Mouse (Mus musculus): ENCODE data around the gene Ppp1r9a. TPM values are rescaled to one million over a fixed set of nuclear protein-coding genes. Genes with fewer than 3 reads are reported as not detected.

The Ppp1r9a gene
- total and polyA plus RNA-seq, 3 experiments: 0.03 TPM; not detected in 2

GRCm38 (mm10) chr6:5014567-5014966, 111.8 kb downstream of the Ppp1r9a start:
- DNase-seq (ENCODE audit: low read depth, low spot score): no peak
- H3K4me3 ChIP-seq (ENCODE audit: control insufficient read depth in 1 of 2, insufficient read depth in 1 of 2, low read depth in 2 of 2, low read length in 2 of 2): no peak overlapping the region
- H3K9me3 ChIP-seq (replicated peaks; ENCODE audit: insufficient read depth, low read length): no peaks in the 10 kb centered on the region
- H3K36me3 ChIP-seq (ENCODE audit: control insufficient read depth in 1 of 2, insufficient read depth in 2 of 2, low read length in 2 of 2): no peaks in the 10 kb centered on the region
- H3K9ac ChIP-seq (ENCODE audit: control insufficient read depth, low read depth, low read length, poor library complexity, severe bottlenecking): no peak overlapping the region
- no peaks in the 10 kb centered on the region for H3K79me2 ChIP-seq (ENCODE audit: control insufficient read depth, insufficient read depth, low read length, poor library complexity)
- no peak overlapping the region for H3K27ac ChIP-seq (ENCODE audit: control insufficient read depth, low read depth, low read length)
- no peaks in the 10 kb centered on the region for H3K4me1 ChIP-seq (ENCODE audit: control insufficient read depth in 1 of 2, insufficient read depth in 2 of 2, low read length in 2 of 2)
- peaks cover 0 to 3% of the 10 kb centered on the region in 2 experiments; a peak in 1 of 4 replicates for H3K27me3 ChIP-seq (ENCODE audit: control insufficient read depth in 1 of 2, insufficient read depth in 2 of 2, low read length in 2 of 2)
- no peak for TF ChIP-seq MYC (IDR thresholded peaks at IDR 0.05; ENCODE audit: low read depth, low read length)
- TF ChIP-seq TBP (IDR thresholded peaks at IDR 0.05; ENCODE audit: low read depth, low read length): no peak
- no peak for TF ChIP-seq JUND (IDR thresholded peaks at IDR 0.05; ENCODE audit: low read depth, low read length)
- TF ChIP-seq ELF1 (IDR thresholded peaks at IDR 0.05; ENCODE audit: low read depth, low read length): no peak
- TF ChIP-seq TAL1 (IDR thresholded peaks at IDR 0.05; ENCODE audit: low read length): no peak
- no peak for TF ChIP-seq USF2 (IDR thresholded peaks at IDR 0.05; ENCODE audit: borderline replicate concordance in 1 of 2, insufficient read depth in 1 of 2, low read depth in 1 of 2, low read length in 2 of 2)
- TF ChIP-seq CHD2 (IDR thresholded peaks at IDR 0.05; ENCODE audit: low read length): no peak
- no peak for TF ChIP-seq USF1 (IDR thresholded peaks at IDR 0.05; ENCODE audit: low read depth, low read length)
- TF ChIP-seq RAD21 (IDR thresholded peaks at IDR 0.05; ENCODE audit: low read depth, low read length): no peak

- H3K9me3 ChIP-seq (replicated peaks; ENCODE audit: insufficient read depth, low read length): no peaks in the 10 kb centered on the region
Observed at GRCm38 (mm10) chr6:5015173-5015572, 112.5 kb downstream of the Ppp1r9a start.

GRCm38 (mm10) chr6:5017945-5018511, 115.3 kb downstream of the Ppp1r9a start:
- Histone ChIP-seq H3K27ac (ENCODE audit: control insufficient read depth, low read depth, low read length) (no peak overlapping the region), H3K79me2 (ENCODE audit: control insufficient read depth, insufficient read depth, low read length, poor library complexity) (no peaks in the 10 kb centered on the region), H3K9ac (ENCODE audit: control insufficient read depth, low read depth, low read length, poor library complexity, severe bottlenecking) (no peak overlapping the region), H3K4me1 (ENCODE audit: control insufficient read depth in 1 of 2, insufficient read depth in 2 of 2, low read length in 2 of 2) (no peaks in the 10 kb centered on the region), H3K27me3 (ENCODE audit: control insufficient read depth in 1 of 2, insufficient read depth in 2 of 2, low read length in 2 of 2) (peaks cover 0 to 5% of the 10 kb centered on the region in 2 experiments; a peak in 3 of 4 replicates), H3K4me3 (ENCODE audit: control insufficient read depth in 1 of 2, insufficient read depth in 1 of 2, low read depth in 2 of 2, low read length in 2 of 2) (no peak overlapping the region), H3K9me3 (replicated peaks; ENCODE audit: insufficient read depth, low read length) (no peaks in the 10 kb centered on the region), H3K36me3 (ENCODE audit: control insufficient read depth in 1 of 2, insufficient read depth in 2 of 2, low read length in 2 of 2) (no peaks in the 10 kb centered on the region)
- no peak for TF ChIP-seq MAFK (IDR thresholded peaks at IDR 0.05; ENCODE audit: borderline replicate concordance, low read depth, low read length)
- TF ChIP-seq EP300 (IDR thresholded peaks at IDR 0.05; ENCODE audit: low read depth in 1 of 2, low read length in 2 of 2): no peak
- no peak for DNase-seq (ENCODE audit: low read depth, low spot score)

More at GRCm38 (mm10) chr6:5015173-5015572, 112.5 kb downstream of the Ppp1r9a start:
- Histone ChIP-seq H3K79me2 (ENCODE audit: control insufficient read depth, insufficient read depth, low read length, poor library complexity) (no peaks in the 10 kb centered on the region), H3K27me3 (ENCODE audit: control insufficient read depth in 1 of 2, insufficient read depth in 2 of 2, low read length in 2 of 2) (peaks cover 0 to 3% of the 10 kb centered on the region in 2 experiments; a peak in 1 of 4 replicates), H3K27ac (ENCODE audit: control insufficient read depth, low read depth, low read length) (no peak overlapping the region), H3K4me3 (ENCODE audit: control insufficient read depth in 1 of 2, insufficient read depth in 1 of 2, low read depth in 2 of 2, low read length in 2 of 2) (no peak overlapping the region), H3K4me1 (ENCODE audit: control insufficient read depth in 1 of 2, insufficient read depth in 2 of 2, low read length in 2 of 2) (no peaks in the 10 kb centered on the region), H3K9ac (ENCODE audit: control insufficient read depth, low read depth, low read length, poor library complexity, severe bottlenecking) (no peak overlapping the region), H3K36me3 (ENCODE audit: control insufficient read depth in 1 of 2, insufficient read depth in 2 of 2, low read length in 2 of 2) (no peaks in the 10 kb centered on the region)
- no peak for DNase-seq (ENCODE audit: low read depth, low spot score)
- TF ChIP-seq NELFE (IDR thresholded peaks at IDR 0.05; ENCODE audit: low read depth, low read length): no peak
